Mouse (Mus musculus) heart, embryonic 14.5 days (tissue): ENCODE data around the gene Gm3127. TPM values are rescaled to one million over a fixed set of nuclear protein-coding genes. Genes with fewer than 3 reads are reported as not detected.
"Not testable (repeated sequence)": the region's sequence is repeated elsewhere in the genome, so short reads cannot be mapped to it uniquely, and the experiment has no call there.

Experiments used
- ATAC-seq: fragments of 200-750 bp; cut with Nextera tagmentation; 2 replicates; pipeline ENCODE4 v1.8.0; 2017; ENCODE audit warnings: low read depth, moderate TSS enrichment; ENCODE audit not compliant: insufficient number of reproducible peaks, insufficient read depth, low FRiP score
- H3K27ac ChIP-seq, 2 experiments: fragments of 200-500 bp in 1 of 2; fragments of 300-500 bp in 1 of 2; sonication (generic) in 1 of 2; replicated peaks in 1 of 2; 2 replicates each; pipeline ENCODE4 v1.5.1; 2012 to 2014; ENCODE audit warnings: low read depth in 2 of 2, low read length in 2 of 2, control low read depth in 1 of 2, mild to moderate bottlenecking in 1 of 2, mixed read lengths in 1 of 2; ENCODE audit not compliant: control insufficient read depth in 1 of 2, insufficient read depth in 1 of 2
- H3K27me3 ChIP-seq: fragments of 300-500 bp; sonication (generic); 2 replicates; pipeline ENCODE4 v1.6.1; 2014; ENCODE audit warnings: mild to moderate bottlenecking, low read length, control low read depth; ENCODE audit not compliant: control insufficient read depth, insufficient read depth
- H3K36me3 ChIP-seq: fragments of 300-500 bp; sonication (generic); 2 replicates; pipeline ENCODE4 v1.6.1; 2014; ENCODE audit warnings: mild to moderate bottlenecking, control low read depth, low read length, mixed read lengths; ENCODE audit not compliant: control insufficient read depth, insufficient read depth
- H3K4me1 ChIP-seq, 2 experiments: fragments of 200-500 bp in 1 of 2; fragments of 300-500 bp in 1 of 2; sonication (generic) in 1 of 2; 2 replicates each; pipeline ENCODE4 v1.6.1; 2012 to 2014; ENCODE audit warnings: low read length in 2 of 2, control low read depth in 1 of 2, mixed read lengths in 1 of 2; ENCODE audit not compliant: control insufficient read depth in 2 of 2, insufficient read depth in 2 of 2
- H3K4me2 ChIP-seq: fragments of 300-500 bp; sonication (generic); 2 replicates; pipeline ENCODE4 v1.6.1; 2014; ENCODE audit warnings: mild to moderate bottlenecking, low read length
- H3K4me3 ChIP-seq, 2 experiments: fragments of 200-500 bp in 1 of 2; fragments of 300-500 bp in 1 of 2; sonication (generic) in 1 of 2; 2 replicates each; pipeline ENCODE4 v1.5.1; 2012 to 2014; ENCODE audit warnings: low read length in 2 of 2, mild to moderate bottlenecking in 2 of 2, control low read depth in 1 of 2, low read depth in 1 of 2, moderate library complexity in 1 of 2; ENCODE audit not compliant: control insufficient read depth in 1 of 2, insufficient read depth in 1 of 2
- H3K9ac ChIP-seq: fragments of 300-500 bp; sonication (generic); 2 replicates; pipeline ENCODE4 v1.6.1; 2014; ENCODE audit warnings: mild to moderate bottlenecking, low read length
- H3K9me3 ChIP-seq: fragments of 300-500 bp; sonication (generic); 2 replicates; pipeline ENCODE4 v1.6.1; 2016; ENCODE audit warnings: low read length, control low read depth; ENCODE audit not compliant: control insufficient read depth
- WGBS: fragments of 180-500 bp; shearing (Covaris S2); extraction: QIAGEN DNeasy Blood & Tissue Kit; methylation state at CpG from one replicate; pipeline ENCODE4 v1.1.7; 2014; 5-methylcytosine and 5-hydroxymethylcytosine counted together
- polyA plus RNA-seq: library from polyadenylated mRNA; unstranded; fragments of >200 nt; fragmentation: Nextera tagmentation; extraction: Ambion mirVana; gene quantifications from 2 replicates; pipeline ENCODE4 v1.2.1, GENCODE M21; 2014

Gene Gm3127
- not detected in 2 replicates for polyA plus RNA-seq

DNA sequence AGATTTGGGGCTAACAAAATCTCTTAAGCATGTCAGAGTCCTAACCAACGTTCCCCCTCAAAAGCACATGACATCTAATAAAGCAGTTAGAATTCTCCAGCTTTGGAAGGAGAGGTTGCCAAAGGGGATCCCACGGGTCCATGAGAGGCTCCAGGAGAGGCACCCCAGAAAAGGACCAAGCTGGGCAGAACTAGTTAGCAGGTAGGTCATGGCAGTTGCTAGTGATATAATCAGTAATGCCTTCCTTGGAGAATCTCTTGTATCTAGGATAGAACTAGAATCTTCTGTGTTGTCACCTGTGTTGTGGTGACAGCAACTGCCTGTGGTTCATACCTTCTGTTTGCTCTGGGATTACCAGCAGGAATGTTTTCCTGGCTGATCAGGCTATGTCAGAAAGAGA, at the start of gene Gm3127:
Gm3127 (plus strand) TSS at position 301 of the 400 bp plus-strand sequence.
- H3K4me3 ChIP-seq, H3K4me1 ChIP-seq, H3K27me3 ChIP-seq, H3K9ac ChIP-seq, H3K9me3 ChIP-seq, H3K36me3 ChIP-seq, H3K27ac ChIP-seq, H3K4me2 ChIP-seq, ATAC-seq: not testable (repeated sequence)
- no CpG with 5 or more reads among the region's 2 CpGs for WGBS

DNA sequence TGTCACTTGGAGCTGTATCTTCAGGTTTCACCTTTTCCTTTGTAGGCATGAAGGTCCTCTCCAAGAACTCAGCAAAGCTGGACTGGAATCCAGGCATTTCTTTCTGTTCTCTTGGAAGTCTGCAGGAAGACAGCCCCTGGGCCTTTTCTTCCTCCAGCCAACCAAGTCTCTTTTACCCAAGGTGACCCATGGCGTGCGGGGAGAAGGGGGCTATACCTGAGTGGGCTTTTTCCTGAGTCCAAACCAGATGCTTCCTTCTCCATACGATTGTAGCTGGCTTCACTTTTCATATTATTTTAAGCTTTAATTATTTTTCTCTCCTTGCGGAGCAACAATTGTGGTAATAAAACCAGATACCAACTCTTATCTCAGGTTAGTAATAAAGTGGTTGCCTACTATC, 23.2 kb upstream of the Gm3127 start:
- ATAC-seq, H3K4me3 ChIP-seq, H3K27me3 ChIP-seq, H3K27ac ChIP-seq, H3K4me1 ChIP-seq, H3K9me3 ChIP-seq, H3K9ac ChIP-seq, H3K4me2 ChIP-seq, H3K36me3 ChIP-seq: not testable (repeated sequence)
- 94% methylated on average over 4 of the region's 4 CpGs for WGBS

DNA sequence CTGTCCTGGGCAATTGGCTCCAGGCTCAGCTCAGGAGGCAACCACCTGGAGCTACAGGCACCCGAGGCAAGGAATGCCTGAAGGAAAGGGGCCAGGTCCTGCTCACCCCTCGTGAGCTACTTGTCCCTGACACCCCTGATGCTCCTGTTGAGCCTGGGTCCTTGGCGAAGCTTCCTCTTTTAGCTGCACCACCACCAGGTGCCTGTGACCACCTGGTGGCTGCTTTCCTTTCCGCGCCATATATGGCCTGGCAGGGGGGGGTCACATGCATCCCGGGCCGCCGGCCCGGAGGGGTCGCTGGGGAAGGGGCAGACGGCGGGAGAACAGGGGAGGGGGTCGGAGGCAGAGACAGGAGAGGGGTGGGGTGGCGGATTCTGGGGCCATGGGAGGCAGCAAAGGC, 17.2 kb downstream of the Gm3127 start:
- peak overlapping the region in 1 of 2 experiments; percentile 11; a peak in 1 of 4 replicates for H3K4me3 ChIP-seq
- H3K36me3 ChIP-seq: not testable (repeated sequence)

DNA sequence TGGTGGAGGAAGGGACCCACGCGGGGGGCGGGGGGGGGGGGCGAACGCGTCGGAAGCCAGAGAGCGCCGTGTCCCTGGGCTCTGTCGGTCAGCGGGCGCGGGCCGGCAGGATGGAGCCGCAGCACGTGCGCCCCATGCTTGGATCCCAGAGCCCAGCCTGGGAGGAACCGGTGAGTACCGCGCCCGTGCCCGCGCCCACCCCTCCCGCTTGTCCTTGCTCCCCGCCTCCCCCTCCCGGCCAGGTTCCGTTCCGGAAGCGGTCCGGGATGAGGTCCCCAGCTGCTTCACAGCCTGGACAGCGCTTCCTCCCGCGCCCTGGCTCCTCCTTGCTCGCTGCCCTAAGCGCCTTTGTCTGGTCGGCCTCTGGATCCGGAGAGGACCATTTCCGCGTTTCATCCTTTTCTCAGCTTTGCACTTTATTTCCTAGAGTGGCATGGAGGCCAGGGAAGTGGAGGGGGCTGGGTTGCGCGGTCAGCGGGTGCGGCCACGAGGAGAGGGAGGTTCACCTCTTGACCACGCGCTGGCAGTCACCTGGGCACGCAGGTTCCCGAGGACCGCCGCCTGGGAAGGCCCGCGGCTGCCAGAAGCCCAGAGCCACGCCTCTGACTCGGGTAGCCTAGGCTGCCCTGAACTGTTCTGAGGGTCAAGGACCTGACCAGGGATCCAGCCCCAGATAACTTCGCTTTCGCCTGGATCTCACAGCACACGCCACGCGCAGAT, 17.8 kb downstream of the Gm3127 start, which contains the start of gene Gm2974:
Gm2974 (plus strand) TSS at position 86 of the 720 bp plus-strand sequence.
- not testable (repeated sequence) for H3K9me3 ChIP-seq, H3K9ac ChIP-seq, ATAC-seq, H3K27me3 ChIP-seq, H3K27ac ChIP-seq, H3K4me1 ChIP-seq, H3K36me3 ChIP-seq
- WGBS: 12% methylated on average over 39 of the region's 59 CpGs
- H3K4me3 ChIP-seq: peak within 1 kb of the TSS in 1 of 2 experiments; percentile 11; a peak in 2 of 4 replicates
- peak within 1 kb of the TSS; percentile 53 for H3K4me2 ChIP-seq

More for the DNA sequence above, 17.2 kb downstream of the Gm3127 start:
- ATAC-seq, H3K27me3 ChIP-seq, H3K27ac ChIP-seq, H3K9ac ChIP-seq, H3K4me1 ChIP-seq, H3K9me3 ChIP-seq: not testable (repeated sequence)
- whole genome bisulfite sequencing: 5% methylated on average over 12 of the region's 14 CpGs
- peak overlapping the region; percentile 53 for H3K4me2 ChIP-seq

DNA sequence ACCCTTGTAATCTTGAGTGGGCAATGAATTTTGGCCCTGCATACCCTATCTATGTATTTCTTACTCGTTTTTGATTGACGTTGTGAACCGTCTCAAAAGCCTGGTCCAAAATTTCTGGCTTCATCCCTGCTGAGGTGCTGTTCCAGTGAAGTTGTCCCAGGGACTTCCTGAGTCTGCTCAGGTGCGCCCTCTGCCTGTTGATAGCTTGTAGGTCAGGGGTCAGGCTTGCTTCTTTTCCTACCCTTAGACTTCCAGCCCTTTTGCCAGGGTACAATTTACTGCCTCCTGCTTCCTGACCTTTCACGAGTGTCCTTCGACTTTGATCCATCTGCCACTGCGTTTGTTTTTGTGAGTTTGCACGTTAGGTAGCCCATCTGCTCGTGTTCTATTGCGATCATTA, 18.5 kb downstream of the Gm3127 start:
- not testable (repeated sequence) for H3K4me1 ChIP-seq, H3K27me3 ChIP-seq, ATAC-seq, H3K9ac ChIP-seq, H3K4me2 ChIP-seq, H3K9me3 ChIP-seq, H3K36me3 ChIP-seq, H3K27ac ChIP-seq, H3K4me3 ChIP-seq
- WGBS: 33% methylated on average over 4 of the region's 10 CpGs

Other genes starting within 250 kb of the Gm3127 start
- gene Gm3029, start 233.3 kb upstream of the Gm3127 start, polyA plus RNA-seq: not detected in 2 replicates
- 0.27 and 0.96 TPM in 2 replicates for gene Gm3095, start 201.5 kb upstream of the Gm3127 start, polyA plus RNA-seq
- gene Gm3099, start 166.6 kb upstream of the Gm3127 start, polyA plus RNA-seq: not detected in 2 replicates
- gene Gm5796, start 141.1 kb upstream of the Gm3127 start, polyA plus RNA-seq: 0.54 and 1.6 TPM in 2 replicates
- gene Gm3115, start 80.9 kb upstream of the Gm3127 start, polyA plus RNA-seq: not detected in 2 replicates
- gene Gm8108, start 54.5 kb upstream of the Gm3127 start, polyA plus RNA-seq: 3.4 TPM in 1 of 2 replicates, not detected in the other
- 0.26 and 0.27 TPM in 2 replicates for gene Gm2974, start 17.5 kb downstream of the Gm3127 start, polyA plus RNA-seq
- not detected in 2 replicates for gene Gm3138, start 84.6 kb downstream of the Gm3127 start, polyA plus RNA-seq
- not detected in 2 replicates for gene Gm3149, start 152.3 kb downstream of the Gm3127 start, polyA plus RNA-seq
- 0.13 and 0.28 TPM in 2 replicates for gene 2610042L04Rik, start 169.7 kb downstream of the Gm3127 start, polyA plus RNA-seq
- gene Gm3159, start 232.5 kb downstream of the Gm3127 start, polyA plus RNA-seq: 0.15 TPM in 1 of 2 replicates, not detected in the other